Mouse (Mus musculus): Measurements from ENCODE around the gene Ubald1. TPM values are rescaled to one million over a fixed set of nuclear protein-coding genes. Genes with fewer than 3 reads are reported as not detected.

The Ubald1 gene
- polyA plus RNA-seq, 1 experiment from 2014 or later, result 28.8 TPM

DNA sequence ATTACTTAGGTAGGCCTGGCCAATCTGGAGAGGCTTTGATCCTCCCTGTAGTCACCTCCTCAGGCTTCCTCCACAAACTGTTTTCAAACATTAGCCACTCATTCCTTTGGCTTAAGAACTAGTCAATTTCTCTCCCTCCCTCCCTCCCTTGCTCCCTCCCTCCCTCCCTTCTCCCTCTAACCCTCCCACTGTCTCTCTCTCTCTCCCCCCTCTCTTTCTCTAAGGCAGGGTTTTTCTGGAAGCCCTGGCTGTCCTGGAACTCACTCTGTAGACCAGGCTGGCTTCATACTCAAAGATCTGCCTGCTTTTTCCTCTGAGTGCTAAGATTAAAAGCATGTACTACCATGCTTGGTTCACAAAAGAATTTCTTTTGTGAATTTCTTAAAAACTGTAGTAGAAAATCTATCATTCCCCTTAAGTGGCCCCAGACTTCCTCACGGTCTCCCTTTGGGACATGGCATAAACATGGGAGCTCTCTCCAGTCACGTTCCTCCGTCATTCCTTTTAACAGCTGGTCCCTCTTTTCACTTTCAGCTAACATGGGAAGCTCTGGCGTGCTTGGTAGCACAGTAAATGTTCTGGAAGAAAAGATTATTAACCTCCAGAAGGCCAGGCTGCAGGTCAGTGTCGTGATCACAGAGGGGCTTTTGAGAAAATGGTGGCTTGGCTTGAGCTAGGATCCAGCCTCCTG lies 29.0 kb downstream of the Ubald1 start:
- H3K27ac ChIP-seq (ENCODE audit: low read depth, low read length), result no peak overlapping the region
- H3K4me2 ChIP-seq, result no peak overlapping the region

DNA sequence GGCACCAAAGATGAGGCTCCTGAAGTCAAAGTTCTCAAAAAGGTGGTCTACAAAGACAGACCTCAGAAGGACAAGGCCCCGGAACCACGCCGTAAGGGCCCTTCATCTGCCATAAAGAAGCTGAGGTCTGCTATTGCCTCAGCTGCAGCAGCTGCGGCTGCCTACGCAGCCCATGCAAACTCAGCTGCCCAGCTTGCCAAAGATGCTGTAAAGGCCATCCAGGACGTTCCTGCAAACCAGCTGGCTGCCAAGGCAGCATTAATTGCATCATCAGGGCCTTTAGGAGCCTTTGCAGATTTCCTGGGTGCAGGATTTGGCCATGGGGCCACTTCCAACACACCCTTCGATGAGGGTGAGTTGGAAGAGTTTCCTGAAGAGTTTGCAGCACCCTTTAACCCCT lies 29.8 kb downstream of the Ubald1 start:
- H3K27ac ChIP-seq (ENCODE audit: low read depth, low read length), result no peak overlapping the region
- WGBS (ENCODE audit: insufficient replicate concordance), result 79% methylated on average over 7 of the region's 7 CpGs
- H3K9ac ChIP-seq (ENCODE audit: low read depth, low read length), result no peak overlapping the region
- no peaks in the 10 kb centered on the region for H3K27me3 ChIP-seq (ENCODE audit: control insufficient read depth, insufficient read depth, low read length)
- H3K36me3 ChIP-seq (ENCODE audit: control insufficient read depth, insufficient read depth, low read length), result no peaks in the 10 kb centered on the region
- no peaks in the 10 kb centered on the region for H3K9me3 ChIP-seq (replicated peaks; ENCODE audit: control insufficient read depth, low read length)
- ATAC-seq (replicated peaks; ENCODE audit: insufficient number of reproducible peaks, low FRiP score, low TSS enrichment), result no peak
- no peaks in the 10 kb centered on the region for H3K4me1 ChIP-seq (ENCODE audit: control insufficient read depth, insufficient read depth, low read length)
- H3K4me2 ChIP-seq, result no peak overlapping the region
- H3K4me3 ChIP-seq (ENCODE audit: low read depth, low read length), result no peak overlapping the region

More for the DNA sequence above, 29.0 kb downstream of the Ubald1 start:
- no peaks in the 10 kb centered on the region for H3K4me1 ChIP-seq (ENCODE audit: control insufficient read depth, insufficient read depth, low read length)
- H3K9me3 ChIP-seq (replicated peaks; ENCODE audit: control insufficient read depth, low read length), result no peaks in the 10 kb centered on the region
- no peak overlapping the region for H3K9ac ChIP-seq (ENCODE audit: low read depth, low read length)
- WGBS (ENCODE audit: insufficient replicate concordance), result 64% methylated on average over 5 of the region's 5 CpGs
- H3K36me3 ChIP-seq (ENCODE audit: control insufficient read depth, insufficient read depth, low read length), result no peaks in the 10 kb centered on the region
- no peak for ATAC-seq (replicated peaks; ENCODE audit: insufficient number of reproducible peaks, low FRiP score, low TSS enrichment)
- H3K4me3 ChIP-seq (ENCODE audit: low read depth, low read length), result no peak overlapping the region
- no peaks in the 10 kb centered on the region for H3K27me3 ChIP-seq (ENCODE audit: control insufficient read depth, insufficient read depth, low read length)

DNA sequence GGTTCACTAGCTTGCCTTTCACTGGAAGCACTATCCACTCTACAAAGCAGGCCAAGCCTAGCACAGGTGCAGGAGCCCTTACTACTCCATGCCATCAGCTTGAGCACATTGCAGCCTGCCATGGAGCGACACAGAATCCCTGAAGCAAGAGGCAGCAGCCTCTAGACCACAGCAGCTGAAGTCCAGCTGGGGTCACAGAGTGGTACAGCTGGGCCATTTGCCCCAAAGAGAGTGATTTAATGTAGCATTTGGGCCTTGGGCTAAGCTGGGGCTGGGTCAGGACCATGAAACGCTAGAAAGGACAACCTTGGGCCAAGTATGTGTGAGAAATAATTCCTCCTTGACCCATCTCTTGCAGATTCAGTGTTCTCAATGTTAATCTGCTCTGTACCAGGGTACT lies 32.0 kb downstream of the Ubald1 start:
- no peak for ATAC-seq (replicated peaks; ENCODE audit: insufficient number of reproducible peaks, low FRiP score, low TSS enrichment)
- Histone ChIP-seq H3K4me3 (ENCODE audit: low read depth, low read length) (no peak overlapping the region), H3K9ac (ENCODE audit: low read depth, low read length) (no peak overlapping the region), H3K36me3 (ENCODE audit: control insufficient read depth, insufficient read depth, low read length) (no peaks in the 10 kb centered on the region), H3K4me1 (ENCODE audit: control insufficient read depth, insufficient read depth, low read length) (no peaks in the 10 kb centered on the region), H3K4me2 (no peak overlapping the region), H3K27ac (ENCODE audit: low read depth, low read length) (no peak overlapping the region), H3K27me3 (ENCODE audit: control insufficient read depth, insufficient read depth, low read length) (no peaks in the 10 kb centered on the region), H3K9me3 (replicated peaks; ENCODE audit: control insufficient read depth, low read length) (no peaks in the 10 kb centered on the region)
- 69% methylated on average over 2 of the region's 2 CpGs for WGBS (ENCODE audit: insufficient replicate concordance)

DNA sequence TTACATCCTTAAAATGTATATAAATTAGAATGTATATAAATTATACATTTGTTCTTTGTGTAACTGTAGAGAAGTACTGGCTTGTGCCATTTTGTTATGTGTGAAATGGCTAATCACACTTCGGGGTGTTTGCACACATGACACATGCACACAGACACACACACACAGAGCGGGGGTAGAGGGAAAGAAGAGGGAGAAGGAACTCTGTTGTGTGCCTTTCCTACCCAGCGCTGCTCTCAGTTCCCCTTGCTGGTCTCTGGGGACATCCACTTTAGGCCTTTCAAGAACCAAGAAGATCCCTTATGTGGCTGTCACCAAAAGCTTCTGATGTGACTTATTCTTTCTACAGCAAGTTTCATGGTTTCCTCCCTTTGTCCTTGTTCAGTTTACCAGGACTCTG lies 33.1 kb downstream of the Ubald1 start:
- no peak overlapping the region for H3K4me3 ChIP-seq (ENCODE audit: low read depth, low read length)
- no peak overlapping the region for H3K9ac ChIP-seq (ENCODE audit: low read depth, low read length)
- no peaks in the 10 kb centered on the region for H3K36me3 ChIP-seq (ENCODE audit: control insufficient read depth, insufficient read depth, low read length)
- no peak overlapping the region for H3K4me2 ChIP-seq
- WGBS (ENCODE audit: insufficient replicate concordance), result 76% methylated on average over 3 of the region's 3 CpGs
- no peaks in the 10 kb centered on the region for H3K9me3 ChIP-seq (replicated peaks; ENCODE audit: control insufficient read depth, low read length)
- H3K4me1 ChIP-seq (ENCODE audit: control insufficient read depth, insufficient read depth, low read length), result no peaks in the 10 kb centered on the region
- ATAC-seq (replicated peaks; ENCODE audit: insufficient number of reproducible peaks, low FRiP score, low TSS enrichment), result no peak
- H3K27ac ChIP-seq (ENCODE audit: low read depth, low read length), result no peak overlapping the region
- no peaks in the 10 kb centered on the region for H3K27me3 ChIP-seq (ENCODE audit: control insufficient read depth, insufficient read depth, low read length)

DNA sequence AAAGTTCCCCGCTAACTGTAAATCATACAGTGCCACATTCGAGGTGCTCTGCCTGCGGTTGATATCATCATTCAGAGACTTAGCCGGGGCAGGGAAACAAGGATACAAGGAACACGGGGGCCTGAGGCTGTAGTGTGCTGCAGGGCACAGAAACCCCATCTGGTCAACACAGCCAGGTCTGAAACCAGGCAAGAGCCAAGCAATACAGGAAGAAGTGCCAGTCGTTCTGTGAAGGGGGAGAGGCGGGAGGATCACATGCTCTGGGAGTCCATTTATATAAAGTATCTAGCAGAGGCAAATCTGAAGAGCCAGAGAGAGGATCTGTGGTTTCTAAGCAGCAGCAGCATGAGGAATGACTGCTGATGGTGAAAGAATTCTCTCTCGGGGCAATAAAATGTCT lies 39.9 kb downstream of the Ubald1 start:
- no peak overlapping the region for H3K27ac ChIP-seq (ENCODE audit: low read depth, low read length)
- no peak for ATAC-seq (replicated peaks; ENCODE audit: insufficient number of reproducible peaks, low FRiP score, low TSS enrichment)
- no peaks in the 10 kb centered on the region for H3K4me1 ChIP-seq (ENCODE audit: control insufficient read depth, insufficient read depth, low read length)
- whole genome bisulfite sequencing (ENCODE audit: insufficient replicate concordance), result 73% methylated on average over 8 of the region's 8 CpGs
- H3K4me2 ChIP-seq, result no peak overlapping the region
- no peaks in the 10 kb centered on the region for H3K9me3 ChIP-seq (replicated peaks; ENCODE audit: control insufficient read depth, low read length)
- H3K9ac ChIP-seq (ENCODE audit: low read depth, low read length), result no peak overlapping the region
- no peaks in the 10 kb centered on the region for H3K27me3 ChIP-seq (ENCODE audit: control insufficient read depth, insufficient read depth, low read length)
- no peak overlapping the region for H3K4me3 ChIP-seq (ENCODE audit: low read depth, low read length)
- H3K36me3 ChIP-seq (ENCODE audit: control insufficient read depth, insufficient read depth, low read length), result no peaks in the 10 kb centered on the region

DNA sequence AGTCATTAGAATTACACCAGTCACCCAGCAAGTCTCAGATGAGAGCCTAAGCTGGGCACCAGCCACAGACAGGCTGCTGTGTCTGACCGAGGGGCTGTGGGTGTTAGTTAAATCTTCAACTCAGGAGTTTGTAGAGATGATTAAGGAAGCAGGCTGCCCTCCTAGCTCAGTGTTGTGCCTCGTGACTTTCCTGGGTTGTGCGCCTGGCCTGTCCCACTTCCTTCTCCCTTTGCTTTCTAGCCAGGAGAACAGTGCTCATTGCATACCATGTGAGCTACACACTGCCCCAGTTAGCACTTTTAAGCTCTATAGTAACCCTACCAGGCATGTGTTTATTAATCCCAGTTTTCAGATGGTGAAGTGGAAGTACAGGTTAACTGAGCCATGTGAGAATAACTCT lies 40.6 kb downstream of the Ubald1 start:
- 68% methylated on average over 3 of the region's 3 CpGs for WGBS (ENCODE audit: insufficient replicate concordance)
- no peak overlapping the region for H3K27ac ChIP-seq (ENCODE audit: low read depth, low read length)
- H3K4me1 ChIP-seq (ENCODE audit: control insufficient read depth, insufficient read depth, low read length), result no peaks in the 10 kb centered on the region
- no peaks in the 10 kb centered on the region for H3K9me3 ChIP-seq (replicated peaks; ENCODE audit: control insufficient read depth, low read length)
- H3K4me2 ChIP-seq, result no peak overlapping the region
- H3K9ac ChIP-seq (ENCODE audit: low read depth, low read length), result no peak overlapping the region
- no peaks in the 10 kb centered on the region for H3K36me3 ChIP-seq (ENCODE audit: control insufficient read depth, insufficient read depth, low read length)
- ATAC-seq (replicated peaks; ENCODE audit: insufficient number of reproducible peaks, low FRiP score, low TSS enrichment), result no peak
- H3K27me3 ChIP-seq (ENCODE audit: control insufficient read depth, insufficient read depth, low read length), result no peaks in the 10 kb centered on the region
- no peak overlapping the region for H3K4me3 ChIP-seq (ENCODE audit: low read depth, low read length)

DNA sequence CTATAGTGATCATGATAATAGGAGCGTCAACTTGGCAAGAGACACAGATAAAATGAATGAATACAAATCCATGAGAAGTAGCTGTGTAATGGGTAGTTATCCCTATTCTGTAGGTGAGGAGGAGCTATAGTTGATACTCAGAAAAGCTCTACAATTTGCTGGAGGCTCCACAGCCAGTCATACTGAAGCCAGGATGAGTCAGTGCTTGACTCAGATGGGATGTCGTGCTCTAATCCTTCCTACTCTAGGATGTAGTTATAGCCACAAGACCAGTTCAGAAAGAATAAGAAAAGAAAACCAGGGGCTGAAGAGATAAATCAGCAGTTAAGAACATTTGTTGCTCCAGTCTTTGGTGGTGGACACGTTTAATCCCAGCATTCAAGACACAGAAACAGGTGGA lies 42.5 kb downstream of the Ubald1 start:
- Histone ChIP-seq H3K27ac (ENCODE audit: low read depth, low read length) (no peak overlapping the region), H3K27me3 (ENCODE audit: control insufficient read depth, insufficient read depth, low read length) (no peaks in the 10 kb centered on the region), H3K9me3 (replicated peaks; ENCODE audit: control insufficient read depth, low read length) (no peaks in the 10 kb centered on the region), H3K36me3 (ENCODE audit: control insufficient read depth, insufficient read depth, low read length) (no peaks in the 10 kb centered on the region), H3K9ac (ENCODE audit: low read depth, low read length) (no peak overlapping the region), H3K4me3 (ENCODE audit: low read depth, low read length) (no peak overlapping the region), H3K4me1 (ENCODE audit: control insufficient read depth, insufficient read depth, low read length) (no peaks in the 10 kb centered on the region), H3K4me2 (no peak overlapping the region)
- 70% methylated on average over 3 of the region's 3 CpGs for WGBS (ENCODE audit: insufficient replicate concordance)
- no peak for ATAC-seq (replicated peaks; ENCODE audit: insufficient number of reproducible peaks, low FRiP score, low TSS enrichment)

DNA sequence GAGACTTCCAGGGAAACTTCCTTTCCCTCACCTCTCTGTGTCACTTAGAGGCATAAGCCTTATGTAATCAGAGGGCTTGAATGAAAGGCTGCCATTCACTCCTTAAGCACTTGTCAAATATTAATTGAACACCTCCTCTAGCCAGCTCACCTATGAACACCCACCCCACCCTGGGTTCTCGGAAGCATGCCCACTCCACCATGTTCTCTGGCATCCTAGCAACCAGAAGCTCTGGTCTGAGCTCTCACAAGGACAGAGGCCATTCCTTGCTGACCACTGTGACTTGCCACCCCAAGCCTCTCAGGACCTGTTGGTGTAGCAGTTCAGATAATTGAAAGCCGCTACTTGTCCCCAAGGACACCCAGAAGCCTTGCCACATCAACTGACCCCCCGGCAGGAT lies 44.9 kb downstream of the Ubald1 start, which contains the start of gene 4930562C15Rik:
4930562C15Rik (plus strand) TSS at position 226 of the 400 bp plus-strand sequence.
- H3K27me3 ChIP-seq (ENCODE audit: control insufficient read depth, insufficient read depth, low read length), result no peaks in the 10 kb centered on the region
- H3K9ac ChIP-seq (ENCODE audit: low read depth, low read length), result no peak within 1 kb of the TSS
- no peaks in the 10 kb centered on the region for H3K9me3 ChIP-seq (replicated peaks; ENCODE audit: control insufficient read depth, low read length)
- no peak within 1 kb of the TSS for H3K4me3 ChIP-seq (ENCODE audit: low read depth, low read length)
- 69% methylated on average over 3 of the region's 3 CpGs for WGBS (ENCODE audit: insufficient replicate concordance)
- H3K4me1 ChIP-seq (ENCODE audit: control insufficient read depth, insufficient read depth, low read length), result no peaks in the 10 kb centered on the region
- H3K27ac ChIP-seq (ENCODE audit: low read depth, low read length), result no peak within 1 kb of the TSS
- no peak for ATAC-seq (replicated peaks; ENCODE audit: insufficient number of reproducible peaks, low FRiP score, low TSS enrichment)
- H3K4me2 ChIP-seq, result no peak within 1 kb of the TSS
- no peaks in the 10 kb centered on the region for H3K36me3 ChIP-seq (ENCODE audit: control insufficient read depth, insufficient read depth, low read length)

DNA sequence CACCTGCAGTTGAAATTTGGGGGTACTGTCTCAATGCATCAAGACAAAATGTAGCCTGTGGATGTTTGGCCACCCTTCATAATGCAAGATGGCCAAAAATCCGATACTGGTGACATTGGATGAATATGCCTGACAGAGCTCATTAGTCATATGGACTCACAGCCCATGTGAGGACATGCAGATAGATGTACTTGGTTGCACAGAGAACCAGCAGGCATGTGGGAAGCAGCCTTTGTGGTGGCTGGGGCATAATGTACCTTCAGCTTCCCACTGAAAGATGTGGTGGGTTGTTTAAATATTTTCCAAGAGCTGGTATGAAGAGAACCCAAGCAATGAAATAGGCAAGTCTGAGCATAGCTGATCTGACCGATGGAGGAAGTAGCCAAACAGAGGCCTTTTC lies 46.3 kb downstream of the Ubald1 start:
- no peak for ATAC-seq (replicated peaks; ENCODE audit: insufficient number of reproducible peaks, low FRiP score, low TSS enrichment)
- Histone ChIP-seq H3K27me3 (ENCODE audit: control insufficient read depth, insufficient read depth, low read length) (no peaks in the 10 kb centered on the region), H3K9me3 (replicated peaks; ENCODE audit: control insufficient read depth, low read length) (no peaks in the 10 kb centered on the region), H3K4me3 (ENCODE audit: low read depth, low read length) (no peak overlapping the region), H3K9ac (ENCODE audit: low read depth, low read length) (no peak overlapping the region), H3K4me2 (no peak overlapping the region), H3K36me3 (ENCODE audit: control insufficient read depth, insufficient read depth, low read length) (no peaks in the 10 kb centered on the region), H3K27ac (ENCODE audit: low read depth, low read length) (no peak overlapping the region), H3K4me1 (ENCODE audit: control insufficient read depth, insufficient read depth, low read length) (no peaks in the 10 kb centered on the region)
- WGBS (ENCODE audit: insufficient replicate concordance), result 56% methylated on average over 2 of the region's 2 CpGs
